Mouse (Mus musculus): ENCODE data around the gene Atp6v1f. TPM values are rescaled to one million over a fixed set of nuclear protein-coding genes. Genes with fewer than 3 reads are reported as not detected.
A peak's percentile ranks its signal among the peaks of the same experiment; 100 is the strongest.

Atp6v1f gene
- polyA plus RNA-seq, 1 experiment from 2014 or later: 294 TPM

DNA sequence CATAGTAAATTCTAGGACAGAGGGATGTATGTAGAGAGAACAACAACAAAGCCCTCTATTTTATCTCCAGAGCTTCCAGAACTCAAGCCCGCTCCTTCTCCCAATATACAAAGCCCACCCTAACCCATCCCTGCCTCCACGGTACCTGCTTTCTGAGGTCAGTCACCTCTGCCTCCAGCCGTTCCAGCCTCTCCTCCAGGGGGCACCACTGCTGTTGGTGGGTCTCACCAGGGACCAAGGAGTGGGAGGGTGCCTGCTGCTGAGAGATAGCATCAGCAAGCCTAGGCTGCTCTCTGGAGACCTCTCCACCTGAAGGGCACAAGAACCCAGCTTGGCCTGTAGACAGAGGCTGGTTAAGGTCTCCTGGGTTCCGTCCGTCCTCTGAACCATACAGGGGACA lies 38.0 kb downstream of the Atp6v1f start:
- ATAC-seq: no peak
- no peak overlapping the region for H3K4me3 ChIP-seq
- no peaks in the 10 kb centered on the region for H3K36me3 ChIP-seq (ENCODE audit: poor library complexity, severe bottlenecking)
- peaks cover 12% of the 10 kb centered on the region for H3K4me1 ChIP-seq
- H3K9me3 ChIP-seq (replicated peaks): no peaks in the 10 kb centered on the region
- no peak overlapping the region for H3K27ac ChIP-seq
- no peak overlapping the region for H3K9ac ChIP-seq
- H3K4me2 ChIP-seq: no peak overlapping the region
- WGBS: 85% methylated on average over 5 of the region's 5 CpGs
- peaks cover 50% of the 10 kb centered on the region for H3K27me3 ChIP-seq

DNA sequence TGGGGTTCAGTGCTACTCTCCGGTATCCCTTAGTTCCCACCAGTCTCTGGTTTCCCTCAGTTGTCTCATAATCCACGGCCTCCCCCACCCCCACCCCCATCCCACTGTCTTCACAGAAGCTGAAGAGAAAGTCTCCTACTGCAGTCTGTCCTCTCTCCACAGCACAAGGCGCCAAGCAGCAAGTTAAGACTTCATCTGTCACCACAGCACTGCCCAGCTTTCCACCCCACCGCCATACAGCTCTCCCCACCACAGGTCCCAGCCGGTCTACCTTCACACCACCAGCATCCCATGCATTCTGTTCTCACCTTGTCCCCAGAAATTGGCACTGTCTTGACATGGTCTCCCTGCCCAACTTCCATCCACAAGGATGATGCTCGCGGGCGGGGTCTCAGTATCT lies 39.3 kb downstream of the Atp6v1f start:
- Histone ChIP-seq H3K27ac (no peak overlapping the region), H3K27me3 (peaks cover 50% of the 10 kb centered on the region), H3K36me3 (ENCODE audit: poor library complexity, severe bottlenecking) (no peaks in the 10 kb centered on the region), H3K4me3 (peak overlapping the region; percentile 49), H3K4me2 (peak overlapping the region; percentile 68), H3K9ac (no peak overlapping the region), H3K4me1 (peaks cover 12% of the 10 kb centered on the region), H3K9me3 (replicated peaks) (no peaks in the 10 kb centered on the region)
- 25% methylated on average over 8 of the region's 8 CpGs for WGBS
- peak; percentile 17; the same call in 1 of the 2 replicates for ATAC-seq

DNA sequence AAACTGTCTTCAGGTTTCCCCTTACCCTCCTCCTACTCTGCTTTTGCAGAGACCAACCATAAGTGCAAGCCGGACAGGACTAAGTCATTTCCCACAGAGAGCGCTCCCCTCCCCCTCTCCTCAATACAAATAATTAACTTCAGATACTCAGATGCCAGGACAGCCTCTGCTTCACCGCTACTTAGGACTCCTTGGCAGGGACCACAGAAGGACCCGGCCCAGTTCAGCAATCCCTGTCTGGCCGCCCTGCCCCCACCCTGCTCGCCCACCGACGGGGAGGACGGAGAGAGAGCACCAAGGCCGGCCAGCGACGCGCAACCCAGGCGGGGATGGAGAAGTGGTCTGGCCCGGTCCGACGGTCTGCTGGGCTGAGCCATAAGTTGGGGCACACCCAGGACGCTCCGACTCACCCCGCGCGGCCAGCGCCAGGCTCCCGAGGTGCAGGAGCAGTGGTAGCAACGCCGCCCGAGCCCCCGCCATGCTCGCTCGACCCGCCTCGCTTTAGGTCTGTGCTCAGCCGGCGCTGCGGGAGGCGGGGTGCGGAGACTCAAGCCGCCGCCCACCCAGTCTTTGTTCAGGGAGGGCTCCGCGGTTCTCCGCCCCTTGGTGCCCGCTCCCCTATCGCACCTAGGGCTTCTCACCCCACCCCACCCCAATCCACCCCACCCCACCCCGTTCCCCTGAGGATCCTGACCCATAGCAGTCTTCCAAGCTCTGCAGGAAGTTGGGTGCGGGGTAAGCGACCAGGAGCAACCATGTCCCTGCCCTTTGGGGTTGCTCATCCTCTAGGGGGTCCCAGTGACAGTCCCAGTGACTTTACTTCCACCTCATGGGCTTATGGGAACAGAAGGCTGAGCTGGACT lies 40.2 kb downstream of the Atp6v1f start, which contains the start of gene Kcp:
Kcp (minus strand) TSS at position 506 of the 863 bp plus-strand sequence.
- H3K27me3 ChIP-seq: peaks cover 50% of the 10 kb centered on the region
- peaks cover 12% of the 10 kb centered on the region for H3K4me1 ChIP-seq
- H3K4me3 ChIP-seq: peak within 1 kb of the TSS; percentile 49
- no peaks in the 10 kb centered on the region for H3K36me3 ChIP-seq (ENCODE audit: poor library complexity, severe bottlenecking)
- no peak within 1 kb of the TSS for H3K27ac ChIP-seq
- no peaks in the 10 kb centered on the region for H3K9me3 ChIP-seq (replicated peaks)
- ATAC-seq: peak; percentile 79
- 2% methylated on average over 46 of the region's 47 CpGs for WGBS
- peak within 1 kb of the TSS; percentile 63 for H3K9ac ChIP-seq
- peak within 1 kb of the TSS; percentile 68 for H3K4me2 ChIP-seq

GRCm38 (mm10) chr6:29509086-29509485 lies 41.6 kb downstream of the Atp6v1f start:
- Histone ChIP-seq H3K27ac (no peak overlapping the region), H3K4me3 (no peak overlapping the region), H3K9ac (no peak overlapping the region), H3K4me1 (peaks cover 18% of the 10 kb centered on the region), H3K4me2 (no peak overlapping the region), H3K36me3 (ENCODE audit: poor library complexity, severe bottlenecking) (no peaks in the 10 kb centered on the region), H3K9me3 (replicated peaks) (no peaks in the 10 kb centered on the region), H3K27me3 (peaks cover 50% of the 10 kb centered on the region)
- no peak for ATAC-seq
- WGBS: 62% methylated on average over 2 of the region's 2 CpGs

- no peaks in the 10 kb centered on the region for H3K36me3 ChIP-seq (ENCODE audit: poor library complexity, severe bottlenecking)
- no peaks in the 10 kb centered on the region for H3K9me3 ChIP-seq (replicated peaks)
- H3K4me2 ChIP-seq: peak overlapping the region; percentile 49
- peaks cover 33% of the 10 kb centered on the region for H3K27me3 ChIP-seq
- H3K4me1 ChIP-seq: peaks cover 5% of the 10 kb centered on the region; the same call in 1 of the 2 replicates
- WGBS: 1% methylated on average over 11 of the region's 11 CpGs
- ATAC-seq: peak; percentile 45
- no peak overlapping the region for H3K27ac ChIP-seq
- H3K9ac ChIP-seq: 0 out of 2 replicates have a peak overlapping the region, but pooled peaks have one; percentile 26
- peak overlapping the region; percentile 9 for H3K4me3 ChIP-seq
Observed at GRCm38 (mm10) chr6:29513284-29513683, 45.8 kb downstream of the Atp6v1f start.

DNA sequence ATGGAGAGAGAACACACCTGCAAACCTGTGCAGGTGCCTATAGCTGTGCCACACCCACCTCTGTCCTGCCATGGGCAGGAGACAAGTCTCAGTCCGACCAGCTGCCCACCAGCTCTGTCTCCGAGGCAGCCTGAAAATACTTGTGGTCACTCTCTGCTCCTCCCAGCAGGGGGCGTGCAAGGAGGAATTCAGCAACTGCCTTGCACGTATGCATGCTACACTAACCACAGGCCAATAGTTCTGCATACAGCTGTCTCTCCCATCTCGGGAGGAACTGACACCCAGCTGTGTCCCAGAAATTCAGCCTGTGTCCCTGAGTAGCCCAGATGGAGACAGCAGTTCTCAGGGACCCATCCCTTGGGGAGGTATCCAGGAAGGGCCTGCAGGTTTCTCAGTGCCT lies 49.6 kb downstream of the Atp6v1f start:
- Histone ChIP-seq H3K9me3 (replicated peaks) (peaks cover 3% of the 10 kb centered on the region; the same call in 1 of the 2 replicates), H3K4me3 (no peak overlapping the region), H3K36me3 (ENCODE audit: poor library complexity, severe bottlenecking) (no peaks in the 10 kb centered on the region), H3K27ac (no peak overlapping the region), H3K4me1 (peaks cover 5% of the 10 kb centered on the region; the same call in 1 of the 2 replicates), H3K27me3 (peaks cover 16% of the 10 kb centered on the region), H3K9ac (no peak overlapping the region), H3K4me2 (no peak overlapping the region)
- peak; percentile 30; the same call in 1 of the 2 replicates for ATAC-seq
- 4% methylated on average over 5 of the region's 5 CpGs for WGBS

Other genes with a start within 250 kb of the Atp6v1f start
- 38.3 and 38.6 TPM in 2 replicates for gene Hilpda, start 195.2 kb upstream of the Atp6v1f start, polyA plus RNA-seq (2015; fragmentation: Nextera tagmentation; extraction: Ambion mirVana)
- gene Fam71f2, start 188.1 kb upstream of the Atp6v1f start, polyA plus RNA-seq (2015; fragmentation: Nextera tagmentation; extraction: Ambion mirVana): 0.67 and 0.75 TPM in 2 replicates
- not detected in 2 replicates for gene Fam71f1, start 148.6 kb upstream of the Atp6v1f start, polyA plus RNA-seq (2015; fragmentation: Nextera tagmentation; extraction: Ambion mirVana)
- gene Calu, start 119.6 kb upstream of the Atp6v1f start, polyA plus RNA-seq (2015; fragmentation: Nextera tagmentation; extraction: Ambion mirVana): 163 and 177 TPM in 2 replicates
- 0.44 TPM in 2 replicates for gene Opn1sw, start 79.2 kb upstream of the Atp6v1f start, polyA plus RNA-seq (2015; fragmentation: Nextera tagmentation; extraction: Ambion mirVana)
- 34.3 and 37.0 TPM in 2 replicates for gene Ccdc136, start 71.4 kb upstream of the Atp6v1f start, polyA plus RNA-seq (2015; fragmentation: Nextera tagmentation; extraction: Ambion mirVana)
- 1.5 and 1.6 TPM in 2 replicates for gene Flnc, start 34.5 kb upstream of the Atp6v1f start, polyA plus RNA-seq (2015; fragmentation: Nextera tagmentation; extraction: Ambion mirVana)
- 0.41 and 0.45 TPM in 2 replicates for gene Atp6v1fnb, start 3.7 kb downstream of the Atp6v1f start, polyA plus RNA-seq (2015; fragmentation: Nextera tagmentation; extraction: Ambion mirVana)
- 6.3 and 8.0 TPM in 2 replicates for gene Kcp, start 40.2 kb downstream of the Atp6v1f start, polyA plus RNA-seq (2015; fragmentation: Nextera tagmentation; extraction: Ambion mirVana)
- 1.0 and 1.2 TPM in 2 replicates for gene Irf5, start 58.9 kb downstream of the Atp6v1f start, polyA plus RNA-seq (2015; fragmentation: Nextera tagmentation; extraction: Ambion mirVana)
- gene Tnpo3, start 142.2 kb downstream of the Atp6v1f start, polyA plus RNA-seq (2015; fragmentation: Nextera tagmentation; extraction: Ambion mirVana): 102 and 110 TPM in 2 replicates
- gene Tspan33, start 226.5 kb downstream of the Atp6v1f start, polyA plus RNA-seq (2015; fragmentation: Nextera tagmentation; extraction: Ambion mirVana): 4.3 and 5.6 TPM in 2 replicates